Comparison of ENCODE assay signal across 1 mouse cellular context in genomic region chr4:117834845-117835530, GRCm38 (mm10).
TF ChIP-seq lines count a peak whose summit lies in the region.

No protein-coding gene starts in this region.

TF ChIP-seq in CH12.LX, 34 proteins besides CTCF, POLR2A, EP300 and RAD21:
- TF ChIP-seq ETS1 (conservative IDR thresholded peaks at IDR 0.05; ENCODE audit: low read depth, low read length) (no peak), E2F4 (IDR thresholded peaks at IDR 0.05; ENCODE audit: insufficient replicate concordance, low read depth, low read length) (no peak), NRF1 (IDR thresholded peaks at IDR 0.05; ENCODE audit: low read depth, low read length) (no peak), GABPA (IDR thresholded peaks at IDR 0.05; ENCODE audit: insufficient replicate concordance, low read depth, low read length) (no peak), MAX (IDR thresholded peaks at IDR 0.05; ENCODE audit: low read length) (no peak), PAX5 (IDR thresholded peaks at IDR 0.05; ENCODE audit: low read length) (no peak), JUN (IDR thresholded peaks at IDR 0.05; ENCODE audit: insufficient read depth, low read depth, low read length) (no peak), SIN3A (IDR thresholded peaks at IDR 0.05; ENCODE audit: low read length) (0 out of 2 replicates have a peak, but pooled peaks have one; percentile 25), MYC (IDR thresholded peaks at IDR 0.05; ENCODE audit: low read depth, low read length) (no peak), BHLHE40 (IDR thresholded peaks at IDR 0.05; ENCODE audit: low read depth, low read length) (peak; percentile 64), MAZ (IDR thresholded peaks at IDR 0.05; ENCODE audit: low read depth, low read length) (peak; percentile 55), TCF12 (IDR thresholded peaks at IDR 0.05; ENCODE audit: low read depth, low read length) (peak; percentile 26; the same call in 1 of the 2 replicates), KAT2A (IDR thresholded peaks at IDR 0.05; ENCODE audit: insufficient replicate concordance, low read length) (no peak), ZMIZ1 (IDR thresholded peaks at IDR 0.05; ENCODE audit: low read depth, low read length) (no peak; the same call in 1 of the 2 replicates), NELFE (IDR thresholded peaks at IDR 0.05; ENCODE audit: low read depth, low read length) (0 out of 2 replicates have a peak, but pooled peaks have one; percentile 33), USF1 (IDR thresholded peaks at IDR 0.05; ENCODE audit: low read depth, low read length) (no peak), MAFK (IDR thresholded peaks at IDR 0.05; ENCODE audit: insufficient replicate concordance, low read length) (no peak), CHD1 (IDR thresholded peaks at IDR 0.05; ENCODE audit: low read depth, low read length) (no peak), MXI1 (IDR thresholded peaks at IDR 0.05; ENCODE audit: low read depth, low read length) (peak; percentile 52; the same call in 1 of the 2 replicates), ZC3H11A (IDR thresholded peaks at IDR 0.05; ENCODE audit: low read depth, low read length) (no peak)
